Mouse (Mus musculus) thymus, postnatal 36 days (tissue): ENCODE measurements around the gene Fam221a.
A peak's percentile ranks its signal among the peaks of the same experiment; 100 is the strongest.
"Not testable (repeated sequence)": the region's sequence is repeated elsewhere in the genome, so short reads cannot be mapped to it uniquely, and the experiment has no call there.

Experiments used
- DNase-seq, 2 experiments: peaks; one replicate each; pipeline ENCODE4 v3.0.0; 2022; ENCODE audit warnings: mixed read lengths in 2 of 2

Fam221a gene

DNA sequence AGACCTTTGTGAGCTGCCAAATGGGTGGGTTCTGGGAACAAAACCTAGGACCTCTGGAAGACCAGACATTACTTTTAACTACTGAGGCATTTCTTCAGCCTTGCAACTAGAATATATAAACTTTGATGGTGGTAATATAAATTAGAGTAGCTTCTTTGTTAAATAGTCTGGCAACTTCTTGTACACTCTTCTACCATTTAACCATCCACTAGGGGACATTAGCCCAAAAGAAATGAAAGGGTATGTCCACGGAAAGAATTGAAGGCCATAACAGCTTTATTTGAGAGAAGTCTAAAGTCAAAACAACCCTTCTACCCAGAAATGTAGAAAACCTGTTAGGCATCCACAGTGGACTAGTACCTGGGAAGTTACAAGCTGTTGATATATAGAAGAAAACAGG lies 26.7 kb downstream of the Fam221a start:
- DNase-seq = no peak

DNA sequence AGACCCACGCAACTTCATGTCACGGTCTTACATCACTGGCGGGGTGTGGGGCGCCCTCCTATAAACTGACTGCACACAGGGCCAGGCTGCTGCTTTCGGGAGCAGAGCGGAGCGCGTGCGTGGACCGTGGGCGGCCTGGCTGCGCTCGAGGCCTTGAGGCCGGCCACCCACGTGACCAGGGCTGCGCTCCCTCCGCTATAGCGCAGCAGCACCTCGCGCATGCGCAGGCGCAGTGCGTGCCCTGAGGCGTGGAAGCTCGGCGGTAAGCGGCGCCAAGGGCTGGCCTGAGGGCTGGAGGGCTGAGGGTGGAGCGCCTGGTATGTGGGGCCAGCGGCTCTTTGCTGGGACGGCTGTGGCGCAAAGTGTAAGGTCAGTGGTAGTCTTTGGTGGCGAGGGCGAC lies 27.8 kb downstream of the Fam221a start, which contains the start of gene Stk31:
Stk31 (plus strand) TSS at position 289 of the 400 bp plus-strand sequence.
- no peak for DNase-seq

DNA sequence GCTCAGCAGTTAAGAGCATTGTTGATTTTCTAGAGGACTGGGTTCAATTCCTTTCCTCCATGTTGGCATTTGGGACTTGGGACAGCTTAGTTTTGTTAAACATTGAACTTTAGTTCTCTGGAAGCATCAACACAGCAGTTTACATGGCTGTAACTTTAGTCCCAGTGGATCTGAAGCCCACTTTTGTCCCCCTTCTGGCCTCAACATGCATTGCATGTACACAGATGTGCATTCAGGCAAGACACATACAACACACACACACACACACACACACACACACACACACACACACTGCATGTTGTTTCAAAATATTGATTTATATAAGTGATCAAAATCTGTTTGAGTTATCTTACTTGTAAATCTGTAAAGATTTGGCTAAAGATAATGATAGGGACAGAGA lies 29.9 kb downstream of the Fam221a start:
- peak; percentile 11 to 15 for DNase-seq

DNA sequence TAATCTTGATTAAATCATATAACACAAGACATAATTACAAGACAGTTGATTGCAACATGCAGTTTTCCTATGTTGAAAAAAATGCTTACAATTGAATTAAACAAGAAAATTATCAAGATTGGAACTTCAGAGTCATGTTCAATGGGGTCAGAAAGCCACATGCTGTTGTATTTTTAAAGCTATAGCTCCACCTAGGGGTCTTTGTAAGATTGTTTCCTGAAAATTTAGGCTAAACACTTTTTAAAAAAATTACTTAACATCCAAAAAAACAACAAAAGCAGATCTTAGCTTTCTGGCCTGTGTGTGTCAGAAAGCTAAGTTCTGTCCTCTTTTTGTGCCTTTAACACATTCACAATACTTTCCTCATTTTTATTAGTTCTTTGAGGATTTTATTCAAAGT lies 30.8 kb downstream of the Fam221a start:
- DNase-seq = no peak

DNA sequence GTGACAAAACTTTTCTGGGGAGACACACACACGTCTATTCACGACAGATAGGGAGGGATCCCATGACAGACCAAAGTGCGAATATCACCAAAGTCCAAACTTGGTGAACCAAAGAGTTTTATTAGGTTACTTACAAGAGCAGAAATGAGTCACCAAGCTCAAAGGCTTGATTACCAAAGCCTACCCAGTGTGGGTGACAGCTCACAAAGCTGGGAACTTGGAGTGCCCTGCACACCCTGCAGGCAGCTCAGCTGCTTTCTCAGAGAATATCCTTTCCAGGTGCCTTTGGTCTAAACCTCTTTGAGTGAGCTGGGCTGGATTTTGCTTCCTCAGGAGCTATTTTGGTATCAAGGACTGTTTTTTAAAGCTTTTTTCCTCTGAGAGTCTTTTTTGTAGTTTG lies 43.3 kb downstream of the Fam221a start:
- no peak for DNase-seq

DNA sequence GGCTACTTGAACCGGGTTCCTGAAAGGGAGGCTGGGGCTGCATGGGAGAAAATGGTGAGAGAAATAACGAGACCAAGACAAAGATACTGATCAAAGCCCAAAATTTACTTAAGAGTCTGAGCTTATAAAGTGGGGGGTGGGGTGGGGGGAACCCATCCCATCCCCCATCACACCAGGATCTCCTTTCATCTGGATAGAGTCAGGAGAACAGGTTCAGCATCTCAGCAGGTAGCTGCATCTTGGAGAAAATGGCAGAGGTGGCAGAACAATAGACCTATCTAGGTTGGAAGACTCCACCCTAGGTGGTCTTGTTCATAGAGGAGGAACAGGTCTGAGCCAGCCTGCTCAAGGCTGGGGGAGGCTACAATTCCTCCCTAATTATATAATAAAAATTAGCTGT lies 45.4 kb downstream of the Fam221a start:
- DNase-seq = not testable (repeated sequence)

DNA sequence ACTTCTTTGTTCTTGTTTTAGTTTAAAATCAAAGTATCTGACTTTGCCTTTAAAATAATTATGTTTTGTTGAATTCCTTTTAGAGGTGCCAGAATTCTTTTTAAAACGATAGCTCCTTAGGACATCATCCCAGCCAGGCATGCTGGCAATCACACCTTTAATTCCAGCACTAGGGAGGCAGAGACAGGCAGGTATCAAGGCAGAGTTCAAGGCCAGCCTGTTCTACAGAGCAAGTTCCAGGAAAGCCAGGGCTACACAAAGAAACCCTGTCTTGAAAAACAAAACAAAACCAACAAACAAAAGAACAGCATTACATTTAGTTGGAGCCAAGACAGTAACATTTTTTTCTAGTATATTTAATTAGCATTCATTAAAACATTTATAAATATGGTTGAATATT lies 48.4 kb downstream of the Fam221a start:
- DNase-seq = no peak

DNA sequence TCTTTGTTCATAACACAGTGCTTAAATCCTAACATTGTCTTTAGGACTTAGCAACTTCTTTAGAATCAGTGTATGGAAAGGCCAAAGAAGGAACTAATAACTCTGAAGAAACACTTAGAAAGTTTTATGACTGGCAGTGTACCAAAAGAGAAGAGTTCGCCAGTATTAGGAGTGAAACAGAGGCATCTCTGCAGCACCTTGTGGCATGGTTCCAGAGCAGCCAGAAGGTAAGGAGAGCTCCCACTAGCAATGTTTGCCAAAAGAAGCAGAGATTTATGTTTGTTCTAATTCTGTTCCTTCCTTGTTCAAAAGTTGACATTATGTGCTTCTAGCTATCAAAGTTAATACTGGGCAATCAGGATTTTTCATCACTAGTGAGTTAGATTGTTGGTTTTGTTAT lies 69.8 kb downstream of the Fam221a start:
- no peak for DNase-seq
